Mouse (Mus musculus) forebrain, embryonic 10.5 days (tissue): ENCODE measurements around the gene Nap1l5. TPM values are rescaled to one million over a fixed set of nuclear protein-coding genes. Genes with fewer than 3 reads are reported as not detected.

Source experiments
- DNase-seq: peaks from one replicate; pipeline ENCODE4 v3.0.0-alpha.2; 2017; ENCODE audit warnings: low spot score; ENCODE audit errors: extremely low spot score
- H3K27ac ChIP-seq: fragments of 300-500 bp; sonication (generic); 2 replicates; pipeline ENCODE4 v1.5.1; 2016; ENCODE audit warnings: mild to moderate bottlenecking
- H3K27me3 ChIP-seq: fragments of 300-500 bp; sonication (generic); 2 replicates; pipeline ENCODE4 v1.6.1; 2016; ENCODE audit warnings: mild to moderate bottlenecking; ENCODE audit not compliant: poor library complexity, severe bottlenecking
- H3K36me3 ChIP-seq: fragments of 300-500 bp; sonication (generic); replicated peaks from 2 replicates; pipeline ENCODE4 v1.6.1; 2016; ENCODE audit warnings: mild to moderate bottlenecking, moderate library complexity
- H3K4me1 ChIP-seq: fragments of 300-500 bp; sonication (generic); 2 replicates; pipeline ENCODE4 v1.6.1; 2016
- H3K4me3 ChIP-seq: fragments of 300-500 bp; sonication (generic); 2 replicates; pipeline ENCODE4 v1.5.1; 2016; ENCODE audit warnings: mild to moderate bottlenecking, moderate library complexity
- H3K9me3 ChIP-seq: fragments of 300-500 bp; sonication (generic); 2 replicates; pipeline ENCODE4 v1.6.1; 2016; ENCODE audit warnings: mild to moderate bottlenecking, moderate library complexity
- WGBS: fragments of 180-500 bp; shearing (Covaris S2); methylation state at CpG from one replicate; pipeline ENCODE4 v1.1.7; 2016; 5-methylcytosine and 5-hydroxymethylcytosine counted together
- polyA plus RNA-seq: library from polyadenylated mRNA; unstranded; fragments of >200 nt; fragmentation: Nextera tagmentation; extraction: Ambion mirVana; gene quantifications from 2 replicates; pipeline ENCODE4 v1.2.1, GENCODE M21; 2016

Gene Nap1l5
- polyA plus RNA-seq, result 4.3 and 4.8 TPM in 2 replicates

GRCm38 (mm10) chr6:58906852-58907261 is at the start of gene Nap1l5:
Nap1l5 (minus strand) TSS chr6:58907076.
- 0 out of 2 replicates have a peak, but pooled peaks cover 5% of the 10 kb centered on the region for H3K4me1 ChIP-seq
- peak within 1 kb of the TSS; percentile 59 for H3K4me3 ChIP-seq
- H3K9me3 ChIP-seq, result peaks cover 16% of the 10 kb centered on the region
- peak; percentile 30 for DNase-seq
- H3K36me3 ChIP-seq, result peaks cover 17% of the 10 kb centered on the region
- peak within 1 kb of the TSS; percentile 48; the same call in 1 of the 2 replicates for H3K27ac ChIP-seq
- 29% methylated on average over 34 of the region's 34 CpGs for WGBS
- H3K27me3 ChIP-seq, result peaks cover 9% of the 10 kb centered on the region; the same call in 1 of the 2 replicates

GRCm38 (mm10) chr6:58951128-58951992 is 44.5 kb upstream of the Nap1l5 start:
- WGBS, result 80% methylated on average over 2 of the region's 2 CpGs
- Histone ChIP-seq H3K36me3 (no peaks in the 10 kb centered on the region), H3K27ac (no peak overlapping the region), H3K4me1 (no peaks in the 10 kb centered on the region), H3K9me3 (no peaks in the 10 kb centered on the region), H3K4me3 (no peak overlapping the region), H3K27me3 (no peaks in the 10 kb centered on the region)
- no peak for DNase-seq

GRCm38 (mm10) chr6:58950410-58950809 is 43.5 kb upstream of the Nap1l5 start:
- DNase-seq, result no peak
- Histone ChIP-seq H3K4me1 (no peaks in the 10 kb centered on the region), H3K27ac (no peak overlapping the region), H3K9me3 (no peaks in the 10 kb centered on the region), H3K4me3 (no peak overlapping the region), H3K27me3 (no peaks in the 10 kb centered on the region), H3K36me3 (no peaks in the 10 kb centered on the region)
- 97% methylated on average over 1 of the region's 1 CpGs for WGBS

- Histone ChIP-seq H3K4me3 (no peak overlapping the region), H3K27ac (no peak overlapping the region), H3K9me3 (no peaks in the 10 kb centered on the region), H3K36me3 (no peaks in the 10 kb centered on the region), H3K27me3 (no peaks in the 10 kb centered on the region), H3K4me1 (no peaks in the 10 kb centered on the region)
- WGBS, result 83% methylated on average over 4 of the region's 4 CpGs
- DNase-seq, result no peak
Measured at GRCm38 (mm10) chr6:58946840-58947239, 40.0 kb upstream of the Nap1l5 start.

GRCm38 (mm10) chr6:58946246-58946645 is 39.4 kb upstream of the Nap1l5 start:
- Histone ChIP-seq H3K27me3 (no peaks in the 10 kb centered on the region), H3K36me3 (no peaks in the 10 kb centered on the region), H3K4me3 (no peak overlapping the region), H3K27ac (no peak overlapping the region), H3K4me1 (no peaks in the 10 kb centered on the region), H3K9me3 (no peaks in the 10 kb centered on the region)
- WGBS, result 75% methylated on average over 2 of the region's 2 CpGs
- no peak for DNase-seq

- Histone ChIP-seq H3K36me3 (no peaks in the 10 kb centered on the region), H3K4me3 (no peak overlapping the region), H3K27ac (no peak overlapping the region), H3K4me1 (no peaks in the 10 kb centered on the region), H3K27me3 (no peaks in the 10 kb centered on the region), H3K9me3 (no peaks in the 10 kb centered on the region)
- WGBS, result 81% methylated on average over 3 of the region's 3 CpGs
- no peak for DNase-seq
Measured at GRCm38 (mm10) chr6:58943958-58944357, 37.1 kb upstream of the Nap1l5 start.

- no peaks in the 10 kb centered on the region for H3K36me3 ChIP-seq
- no peak for DNase-seq
- H3K4me1 ChIP-seq, result no peaks in the 10 kb centered on the region
- H3K9me3 ChIP-seq, result no peaks in the 10 kb centered on the region
- H3K27ac ChIP-seq, result no peak overlapping the region
- WGBS, result 90% methylated on average over 2 of the region's 2 CpGs
- no peak overlapping the region for H3K4me3 ChIP-seq
- no peaks in the 10 kb centered on the region for H3K27me3 ChIP-seq
Measured at GRCm38 (mm10) chr6:58942276-58942675, 35.4 kb upstream of the Nap1l5 start.

GRCm38 (mm10) chr6:58937726-58938125 is 30.9 kb upstream of the Nap1l5 start:
- peaks cover 16% of the 10 kb centered on the region for H3K4me1 ChIP-seq
- H3K27me3 ChIP-seq, result no peaks in the 10 kb centered on the region
- no peaks in the 10 kb centered on the region for H3K9me3 ChIP-seq
- H3K4me3 ChIP-seq, result no peak overlapping the region
- no peak for DNase-seq
- H3K27ac ChIP-seq, result no peak overlapping the region
- no peaks in the 10 kb centered on the region for H3K36me3 ChIP-seq

GRCm38 (mm10) chr6:58934144-58934543 is 27.3 kb upstream of the Nap1l5 start:
- H3K4me3 ChIP-seq, result no peak overlapping the region
- WGBS, result 80% methylated on average over 4 of the region's 4 CpGs
- no peaks in the 10 kb centered on the region for H3K9me3 ChIP-seq
- H3K36me3 ChIP-seq, result no peaks in the 10 kb centered on the region
- DNase-seq, result no peak
- no peaks in the 10 kb centered on the region for H3K27me3 ChIP-seq
- peak overlapping the region; percentile 48 for H3K27ac ChIP-seq
- peaks cover 30% of the 10 kb centered on the region for H3K4me1 ChIP-seq

GRCm38 (mm10) chr6:58933189-58933913 is 26.5 kb upstream of the Nap1l5 start:
- H3K4me1 ChIP-seq, result peaks cover 30% of the 10 kb centered on the region
- no peaks in the 10 kb centered on the region for H3K36me3 ChIP-seq
- 46% methylated on average over 6 of the region's 6 CpGs for WGBS
- no peak overlapping the region for H3K4me3 ChIP-seq
- 0 out of 2 replicates have a peak overlapping the region, but pooled peaks have one; percentile 48 for H3K27ac ChIP-seq
- H3K9me3 ChIP-seq, result no peaks in the 10 kb centered on the region
- H3K27me3 ChIP-seq, result no peaks in the 10 kb centered on the region
- DNase-seq, result peak; percentile 47

GRCm38 (mm10) chr6:58932515-58933188 is 25.8 kb upstream of the Nap1l5 start:
- peak overlapping the region; percentile 62 for H3K27ac ChIP-seq
- 83% methylated on average over 12 of the region's 12 CpGs for WGBS
- DNase-seq, result no peak

GRCm38 (mm10) chr6:58931149-58931548 is 24.3 kb upstream of the Nap1l5 start:
- Histone ChIP-seq H3K27me3 (no peaks in the 10 kb centered on the region), H3K27ac (peak overlapping the region; percentile 30; the same call in 1 of the 2 replicates), H3K36me3 (no peaks in the 10 kb centered on the region), H3K4me1 (peaks cover 30% of the 10 kb centered on the region), H3K9me3 (no peaks in the 10 kb centered on the region), H3K4me3 (no peak overlapping the region)
- 61% methylated on average over 4 of the region's 4 CpGs for WGBS
- no peak for DNase-seq

More at GRCm38 (mm10) chr6:58932515-58933188, 25.8 kb upstream of the Nap1l5 start:
- Histone ChIP-seq H3K4me3 (no peak overlapping the region), H3K36me3 (no peaks in the 10 kb centered on the region), H3K9me3 (no peaks in the 10 kb centered on the region), H3K4me1 (peaks cover 30% of the 10 kb centered on the region), H3K27me3 (no peaks in the 10 kb centered on the region)
